Mouse (Mus musculus) limb, embryonic 11.5 days (tissue): Measurements from ENCODE around the gene Tbc1d9. TPM values are rescaled to one million over a fixed set of nuclear protein-coding genes. Genes with fewer than 3 reads are reported as not detected.

Experiments used
- ATAC-seq: fragments of 200-750 bp; cut with Nextera tagmentation; 2 replicates; pipeline ENCODE4 v1.8.0; 2017; ENCODE audit warnings: low read depth; ENCODE audit not compliant: insufficient number of reproducible peaks, low FRiP score, low TSS enrichment
- DNase-seq: peaks from one replicate; pipeline ENCODE4 v3.0.0-alpha.2; 2015; ENCODE audit warnings: low spot score
- H3K27ac ChIP-seq: fragments of 300-500 bp; sonication (generic); replicated peaks from 2 replicates; pipeline ENCODE4 v1.5.1; 2014; ENCODE audit warnings: low read depth, mild to moderate bottlenecking, low read length
- H3K27me3 ChIP-seq: fragments of 300-500 bp; sonication (generic); 2 replicates; pipeline ENCODE4 v1.6.1; 2014; ENCODE audit warnings: mild to moderate bottlenecking, low read length, mixed read lengths; ENCODE audit not compliant: control insufficient read depth, insufficient read depth
- H3K36me3 ChIP-seq: fragments of 300-500 bp; sonication (generic); 2 replicates; pipeline ENCODE4 v1.6.1; 2014; ENCODE audit warnings: mild to moderate bottlenecking, low read length, moderate library complexity, mixed read lengths; ENCODE audit not compliant: control insufficient read depth, insufficient read depth
- H3K4me1 ChIP-seq: fragments of 300-500 bp; sonication (generic); 2 replicates; pipeline ENCODE4 v1.6.1; 2014; ENCODE audit warnings: low read length, mixed read lengths; ENCODE audit not compliant: control insufficient read depth, insufficient read depth
- H3K4me2 ChIP-seq: fragments of 300-500 bp; sonication (generic); 2 replicates; pipeline ENCODE4 v1.6.1; 2014; ENCODE audit warnings: low read depth, mild to moderate bottlenecking, moderate library complexity; ENCODE audit not compliant: severe bottlenecking
- H3K4me3 ChIP-seq: fragments of 300-500 bp; sonication (generic); 2 replicates; pipeline ENCODE4 v1.5.1; 2014; ENCODE audit warnings: low read depth, low read length
- H3K9ac ChIP-seq: fragments of 300-500 bp; sonication (generic); 2 replicates; pipeline ENCODE4 v1.6.1; 2014; ENCODE audit warnings: mild to moderate bottlenecking, low read length
- H3K9me3 ChIP-seq: fragments of 300-500 bp; sonication (generic); 2 replicates; pipeline ENCODE4 v1.6.1; 2016; ENCODE audit warnings: low read length; ENCODE audit not compliant: control insufficient read depth
- WGBS: fragments of 180-500 bp; shearing (Covaris S2); extraction: QIAGEN DNeasy Blood & Tissue Kit; methylation state at CpG from one replicate; pipeline ENCODE4 v1.1.7; 2014; 5-methylcytosine and 5-hydroxymethylcytosine counted together
- polyA plus RNA-seq: library from polyadenylated mRNA; unstranded; fragments of >200 nt; fragmentation: Nextera tagmentation; extraction: Ambion mirVana; gene quantifications from 2 replicates; pipeline ENCODE4 v1.2.1, GENCODE M21; 2014

Gene Tbc1d9
- polyA plus RNA-seq, 1 experiment from 2014 or later = 1.6 TPM

DNA sequence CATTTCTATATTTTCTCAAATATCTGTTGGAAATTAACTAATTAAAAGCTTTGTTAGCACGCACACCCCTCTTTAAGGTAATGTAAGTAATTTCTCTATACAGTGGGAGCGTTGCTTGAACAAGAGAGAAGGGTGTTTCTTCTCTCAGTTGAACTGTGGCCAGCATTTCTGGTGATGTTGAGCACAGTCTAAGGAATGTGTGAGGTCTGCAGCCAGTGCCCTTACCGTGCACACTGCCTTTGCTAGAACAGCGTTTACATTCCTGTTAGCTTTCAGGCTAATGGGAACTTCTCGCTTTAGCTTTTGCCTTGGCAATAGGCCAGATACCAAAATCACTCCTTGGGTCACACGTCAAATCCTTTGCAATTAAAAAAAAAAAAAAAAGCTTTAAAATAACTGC is 21.2 kb downstream of the Tbc1d9 start:
- Histone ChIP-seq H3K36me3 (no peaks in the 10 kb centered on the region), H3K27ac (no peak overlapping the region), H3K4me3 (no peak overlapping the region), H3K9ac (no peak overlapping the region), H3K4me1 (0 out of 2 replicates have a peak, but pooled peaks cover 2% of the 10 kb centered on the region), H3K9me3 (no peaks in the 10 kb centered on the region), H3K27me3 (no peaks in the 10 kb centered on the region), H3K4me2 (no peak overlapping the region)
- no peak for DNase-seq
- 0 out of 2 replicates have a peak, but pooled peaks have one; percentile 60 for ATAC-seq
- WGBS = 78% methylated on average over 6 of the region's 6 CpGs

DNA sequence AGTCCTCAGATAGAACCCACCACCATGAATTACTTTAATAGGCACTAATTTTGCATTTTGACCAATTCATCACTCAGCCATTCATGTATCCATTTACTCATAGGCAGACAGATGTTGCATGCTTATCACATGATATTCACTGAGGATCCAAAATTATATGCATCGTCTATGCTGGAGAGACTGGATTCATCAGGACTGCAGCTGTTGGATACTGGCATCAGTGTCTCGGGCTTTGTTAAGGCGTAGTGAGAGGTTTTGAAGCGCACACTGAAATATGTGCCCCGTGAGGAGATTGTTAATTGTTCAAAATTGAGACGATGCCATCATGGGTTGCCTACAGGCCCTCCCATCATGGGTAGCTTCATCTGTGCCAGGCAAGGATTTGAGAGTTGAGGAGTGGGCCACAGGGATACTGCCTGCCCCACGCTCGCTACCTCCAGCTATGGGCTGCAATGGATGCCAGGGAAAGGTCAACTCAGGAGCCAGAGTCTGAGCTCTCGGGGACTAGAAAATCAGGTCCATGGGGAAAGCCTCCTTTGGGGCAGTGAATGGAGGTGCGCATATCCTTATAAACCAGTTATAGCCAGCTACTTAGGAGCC is 22.3 kb downstream of the Tbc1d9 start:
- 90% methylated on average over 10 of the region's 10 CpGs for WGBS
- Histone ChIP-seq H3K9ac (no peak overlapping the region), H3K36me3 (no peaks in the 10 kb centered on the region)

DNA sequence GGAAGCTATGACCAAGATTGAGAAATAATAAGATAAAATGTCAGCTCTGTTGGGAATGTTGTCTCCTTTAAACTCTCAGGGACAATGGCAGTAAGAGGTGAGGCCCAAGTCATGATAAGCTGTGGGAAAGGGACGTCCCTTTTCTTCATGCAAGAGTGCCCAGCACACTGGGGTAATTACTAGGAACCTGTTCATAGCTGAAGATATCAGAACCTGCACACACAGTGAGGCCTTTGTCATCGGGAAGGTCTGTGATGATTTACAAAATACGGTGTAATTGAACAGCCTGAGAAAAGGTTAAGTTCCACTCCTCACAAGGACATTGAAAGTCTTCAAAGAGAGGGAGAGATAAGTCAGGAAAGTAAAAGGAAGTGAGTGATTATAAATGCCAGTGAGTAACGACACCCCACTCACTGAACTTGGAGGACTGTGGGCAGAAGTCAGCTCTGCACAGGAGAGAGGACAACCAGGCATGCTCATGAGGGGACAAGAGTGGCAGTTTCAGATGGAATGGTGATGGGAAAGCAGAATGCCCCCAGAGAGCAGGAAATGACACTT is 24.5 kb downstream of the Tbc1d9 start:
- H3K4me3 ChIP-seq = no peak overlapping the region
- WGBS = 80% methylated on average over 4 of the region's 4 CpGs

More for the DNA sequence above, 22.3 kb downstream of the Tbc1d9 start:
- Histone ChIP-seq H3K4me2 (no peak overlapping the region), H3K27ac (no peak overlapping the region), H3K9me3 (no peaks in the 10 kb centered on the region), H3K27me3 (no peaks in the 10 kb centered on the region), H3K4me1 (no peaks in the 10 kb centered on the region), H3K4me3 (no peak overlapping the region)
- no peak for ATAC-seq
- no peak for DNase-seq

DNA sequence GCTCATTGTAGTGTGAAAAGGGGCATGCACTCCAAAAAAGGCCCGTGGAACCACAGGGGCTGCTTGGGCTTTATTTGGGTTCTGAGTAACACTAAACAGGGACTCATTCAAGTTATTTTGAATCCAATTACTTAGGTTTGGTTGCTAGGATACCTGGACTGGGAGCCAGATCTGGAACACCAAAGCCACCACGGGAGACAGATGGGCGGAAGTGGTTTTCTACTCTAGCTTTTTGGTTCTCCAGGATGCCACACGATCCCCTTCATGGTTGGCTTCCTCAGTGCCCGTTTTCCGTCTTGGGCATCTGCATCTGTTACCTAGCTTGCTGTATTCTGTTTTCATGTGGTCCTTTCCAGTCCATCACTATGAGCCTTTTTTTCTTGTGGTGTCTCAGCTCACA is 30.9 kb downstream of the Tbc1d9 start:
- no peak for ATAC-seq
- Histone ChIP-seq H3K4me1 (no peaks in the 10 kb centered on the region), H3K36me3 (no peaks in the 10 kb centered on the region), H3K4me3 (no peak overlapping the region), H3K9me3 (no peaks in the 10 kb centered on the region), H3K27ac (no peak overlapping the region), H3K9ac (no peak overlapping the region), H3K4me2 (no peak overlapping the region), H3K27me3 (no peaks in the 10 kb centered on the region)
- DNase-seq = no peak
- WGBS = 84% methylated on average over 6 of the region's 6 CpGs

More for the DNA sequence above, 24.5 kb downstream of the Tbc1d9 start:
- Histone ChIP-seq H3K27ac (no peak overlapping the region), H3K27me3 (no peaks in the 10 kb centered on the region), H3K4me2 (no peak overlapping the region), H3K4me1 (no peaks in the 10 kb centered on the region), H3K36me3 (no peaks in the 10 kb centered on the region), H3K9ac (no peak overlapping the region), H3K9me3 (no peaks in the 10 kb centered on the region)
- no peak for DNase-seq
- no peak for ATAC-seq

DNA sequence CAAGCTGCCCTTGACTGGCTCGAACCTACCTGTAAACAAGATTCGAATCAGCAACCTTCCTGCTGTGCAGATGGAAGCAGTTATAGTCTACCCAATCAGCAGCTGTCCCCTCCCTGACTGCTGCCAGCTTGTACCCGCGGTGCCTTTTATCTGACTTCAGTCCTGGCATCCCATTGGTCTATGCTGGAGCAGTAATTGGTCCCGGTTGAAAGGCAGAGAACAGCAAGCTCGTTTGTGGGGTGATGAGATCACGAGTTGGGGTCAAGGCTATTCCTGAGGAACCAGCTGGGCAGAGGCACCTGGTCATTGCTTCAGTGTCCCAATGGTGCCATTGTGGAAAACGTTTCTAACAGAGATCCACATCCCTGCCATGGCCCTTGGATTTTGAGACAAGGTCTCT is 34.6 kb downstream of the Tbc1d9 start:
- WGBS = 61% methylated on average over 8 of the region's 8 CpGs

DNA sequence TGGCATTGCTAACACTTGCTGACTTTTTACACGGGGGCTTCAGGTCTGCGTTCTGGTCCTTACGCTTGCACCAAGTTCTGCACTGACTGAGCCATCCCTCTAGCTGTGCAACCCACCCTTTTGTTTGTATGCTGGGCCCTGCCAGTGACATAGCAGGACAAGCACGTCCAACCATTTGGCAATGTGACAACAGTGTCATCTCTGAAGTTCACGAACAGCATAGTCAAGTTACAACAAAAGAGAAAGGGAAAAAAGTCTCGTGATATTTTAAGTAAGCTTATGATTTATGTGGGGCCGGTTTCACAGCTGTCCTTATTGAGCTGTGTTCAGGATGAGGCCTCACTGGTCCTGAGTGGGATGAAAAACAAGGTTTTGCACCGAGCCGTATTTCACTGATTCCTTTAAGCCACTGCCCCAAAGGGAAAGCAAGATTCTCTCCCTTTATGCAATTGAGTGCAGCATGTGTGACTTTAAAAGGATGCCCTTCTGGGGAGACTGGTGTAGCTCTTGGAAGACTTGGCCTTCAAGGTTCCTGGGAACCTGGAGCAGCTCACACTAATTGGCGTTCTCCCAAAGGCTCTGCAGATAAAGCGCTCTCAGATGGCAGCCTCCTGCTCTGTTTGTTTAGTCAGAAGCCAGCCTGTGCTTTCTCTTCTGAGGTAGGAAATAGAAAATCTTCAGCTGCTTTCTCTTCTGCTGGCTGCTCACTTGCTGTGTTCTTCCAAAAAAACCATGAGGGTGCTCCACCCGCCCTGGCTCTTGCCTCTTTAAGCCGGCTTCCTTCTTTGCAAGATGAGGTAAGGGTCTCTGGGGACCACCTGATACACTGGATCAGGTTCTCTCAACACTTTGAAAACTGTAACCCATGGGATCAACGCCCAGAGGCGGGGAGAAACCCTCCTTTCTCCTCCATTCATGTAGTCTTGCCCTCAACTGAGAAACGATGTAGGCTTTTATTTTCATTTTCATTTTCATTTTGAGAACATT is 35.3 kb downstream of the Tbc1d9 start:
- Histone ChIP-seq H3K27me3 (no peaks in the 10 kb centered on the region), H3K9ac (no peak overlapping the region), H3K4me3 (no peak overlapping the region), H3K36me3 (no peaks in the 10 kb centered on the region), H3K4me1 (no peaks in the 10 kb centered on the region), H3K9me3 (no peaks in the 10 kb centered on the region), H3K4me2 (no peak overlapping the region), H3K27ac (no peak overlapping the region)
- WGBS = 81% methylated on average over 16 of the region's 16 CpGs
- DNase-seq (no peak), ATAC-seq (no peak)

More for the DNA sequence above, 34.6 kb downstream of the Tbc1d9 start:
- Histone ChIP-seq H3K4me2 (no peak overlapping the region), H3K36me3 (no peaks in the 10 kb centered on the region), H3K9me3 (no peaks in the 10 kb centered on the region), H3K9ac (no peak overlapping the region), H3K27ac (no peak overlapping the region), H3K4me1 (no peaks in the 10 kb centered on the region), H3K4me3 (no peak overlapping the region), H3K27me3 (no peaks in the 10 kb centered on the region)
- no peak for ATAC-seq
- DNase-seq = no peak

DNA sequence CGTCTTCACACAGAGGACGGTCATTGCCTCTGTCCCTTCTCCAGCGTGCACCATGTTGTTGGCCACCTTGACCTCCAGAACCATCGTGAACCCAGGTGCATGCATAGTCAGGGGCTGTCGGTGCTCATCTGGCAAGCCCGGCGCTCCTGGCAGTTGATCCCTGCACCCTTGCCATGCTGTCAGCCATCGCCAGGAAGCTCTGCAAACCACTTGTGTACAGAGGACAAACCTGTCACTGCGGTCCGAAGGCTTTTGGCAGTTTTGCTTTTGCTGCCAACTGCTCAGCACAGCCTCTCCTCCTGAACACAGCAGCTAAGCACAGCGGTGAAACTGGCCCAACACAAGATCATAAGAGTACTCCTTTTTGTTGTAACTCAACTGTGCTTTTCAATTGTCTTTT is 37.8 kb downstream of the Tbc1d9 start:
- no peak overlapping the region for H3K27ac ChIP-seq
- H3K4me1 ChIP-seq = no peaks in the 10 kb centered on the region
- DNase-seq (no peak), ATAC-seq (no peak)
- no peak overlapping the region for H3K4me2 ChIP-seq
- WGBS = 89% methylated on average over 11 of the region's 11 CpGs
- no peaks in the 10 kb centered on the region for H3K27me3 ChIP-seq
- no peak overlapping the region for H3K4me3 ChIP-seq
- no peaks in the 10 kb centered on the region for H3K9me3 ChIP-seq
- no peak overlapping the region for H3K9ac ChIP-seq
- H3K36me3 ChIP-seq = no peaks in the 10 kb centered on the region

DNA sequence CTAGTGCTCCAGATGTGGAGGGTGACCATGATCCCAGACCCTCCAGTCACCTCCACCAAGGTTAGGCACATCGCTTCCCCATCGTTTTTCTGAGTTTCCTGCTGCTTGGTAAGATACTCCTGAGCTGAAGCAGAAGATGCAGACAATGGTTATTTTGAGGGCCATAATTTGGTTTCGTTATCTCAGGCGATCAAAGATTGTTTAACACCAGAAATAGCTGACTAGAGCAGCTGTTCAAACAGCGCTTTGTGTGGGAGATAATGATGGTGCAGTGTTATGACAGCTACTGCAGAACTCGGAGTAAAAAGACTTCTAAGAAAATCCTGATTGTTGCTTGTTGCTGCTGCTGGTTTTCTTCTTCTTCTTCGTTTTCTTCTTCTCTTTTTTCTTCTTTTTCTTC is 40.8 kb downstream of the Tbc1d9 start:
- Histone ChIP-seq H3K9ac (no peak overlapping the region), H3K9me3 (no peaks in the 10 kb centered on the region), H3K27me3 (no peaks in the 10 kb centered on the region), H3K27ac (no peak overlapping the region), H3K4me2 (no peak overlapping the region), H3K36me3 (no peaks in the 10 kb centered on the region), H3K4me1 (no peaks in the 10 kb centered on the region), H3K4me3 (no peak overlapping the region)
- ATAC-seq = no peak
- 83% methylated on average over 7 of the region's 7 CpGs for WGBS
- DNase-seq = no peak
